Mouse (Mus musculus) skeletal muscle tissue, postnatal 0 days (tissue): ENCODE data around the gene Krtap4-16. TPM values are rescaled to one million over a fixed set of nuclear protein-coding genes. Genes with fewer than 3 reads are reported as not detected.

Experiments
- polyA plus RNA-seq: library from polyadenylated mRNA; unstranded; fragments of >200 nt; fragmentation: Nextera tagmentation; extraction: Ambion mirVana; gene quantifications from 2 replicates; pipeline ENCODE4 v1.2.1, GENCODE M21; 2015

The Krtap4-16 gene
- polyA plus RNA-seq: not detected in 2 replicates

DNA sequence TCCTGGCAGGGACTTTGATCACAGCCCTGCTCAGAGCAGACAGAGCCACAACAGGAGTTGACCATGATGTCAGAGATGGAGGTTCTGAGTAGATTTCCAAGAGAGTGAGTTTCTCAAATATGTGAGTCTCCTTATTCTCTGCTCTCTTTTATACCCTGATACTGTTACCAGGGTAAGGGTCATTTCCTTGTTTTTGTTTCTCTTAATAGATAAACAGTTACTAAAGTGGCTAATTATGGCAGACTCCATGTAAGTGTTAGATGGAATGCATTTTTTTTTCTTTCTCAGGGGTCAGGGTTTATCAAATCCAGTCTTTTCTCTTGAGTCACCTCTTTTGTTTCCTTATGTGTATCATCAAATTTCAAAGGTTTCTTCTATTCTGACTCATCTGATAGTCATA, at the start of gene Krtap4-16:
Krtap4-16 (minus strand) TSS at position 101 of the 400 bp plus-strand sequence.

DNA sequence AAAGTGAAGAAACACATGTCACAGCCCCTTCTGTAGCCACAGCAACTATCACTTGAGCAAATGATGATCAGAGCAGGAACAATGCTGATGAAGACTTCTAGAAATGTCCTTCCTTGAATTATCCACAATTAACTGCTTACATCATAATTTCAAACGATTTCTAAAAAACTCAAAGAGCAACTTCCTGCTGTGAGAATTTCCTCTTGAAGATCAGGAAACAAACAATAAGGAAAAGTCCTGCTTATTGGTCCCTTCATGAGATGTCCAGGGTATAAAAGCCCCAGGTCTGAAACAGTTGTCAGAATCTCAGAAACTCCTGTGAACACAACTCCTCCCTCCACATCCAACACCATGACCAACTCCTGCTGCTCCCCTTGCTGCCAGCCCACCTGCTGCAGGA, 27.5 kb upstream of the Krtap4-16 start, which contains the start of gene Gm11567:
Gm11567 (plus strand) TSS at position 301 of the 400 bp plus-strand sequence.

DNA sequence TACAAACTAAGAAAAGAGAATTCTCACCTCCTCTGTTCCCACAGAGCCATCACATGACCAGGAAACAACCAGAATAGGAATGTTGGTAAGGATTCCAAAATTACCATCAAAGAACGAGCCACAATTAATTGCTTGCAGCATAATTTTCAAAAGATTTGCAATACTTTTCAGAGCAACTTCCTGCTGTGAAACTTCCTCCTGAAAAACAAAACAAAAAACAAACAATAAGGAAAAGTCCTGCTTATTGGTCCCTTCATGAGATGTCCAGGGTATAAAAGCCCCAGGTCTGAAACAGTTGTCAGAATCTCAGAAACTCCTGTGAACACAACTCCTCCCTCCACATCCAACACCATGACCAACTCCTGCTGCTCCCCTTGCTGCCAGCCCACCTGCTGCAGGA, 21.7 kb upstream of the Krtap4-16 start, which contains the start of gene Krtap9-1:
Krtap9-1 (plus strand) TSS at position 301 of the 400 bp plus-strand sequence.

DNA sequence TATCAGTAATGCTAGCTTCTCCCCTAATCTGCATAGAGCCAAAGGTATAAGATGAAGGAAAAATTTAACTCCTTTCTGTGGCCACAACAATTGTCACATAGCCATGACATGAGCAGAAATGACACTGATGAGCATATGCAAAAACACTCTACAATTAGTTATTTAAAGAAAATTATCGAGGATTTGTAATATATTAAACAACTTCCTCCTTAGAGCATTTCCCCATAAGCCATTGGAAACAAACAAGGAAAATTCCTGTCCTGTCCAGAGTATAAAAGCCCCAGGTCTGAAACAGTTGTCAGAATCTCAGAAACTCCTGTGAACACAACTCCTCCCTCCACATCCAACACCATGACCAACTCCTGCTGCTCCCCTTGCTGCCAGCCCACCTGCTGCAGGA, 12.8 kb upstream of the Krtap4-16 start, which contains the start of gene Gm11559:
Gm11559 (plus strand) TSS at position 301 of the 400 bp plus-strand sequence.

DNA sequence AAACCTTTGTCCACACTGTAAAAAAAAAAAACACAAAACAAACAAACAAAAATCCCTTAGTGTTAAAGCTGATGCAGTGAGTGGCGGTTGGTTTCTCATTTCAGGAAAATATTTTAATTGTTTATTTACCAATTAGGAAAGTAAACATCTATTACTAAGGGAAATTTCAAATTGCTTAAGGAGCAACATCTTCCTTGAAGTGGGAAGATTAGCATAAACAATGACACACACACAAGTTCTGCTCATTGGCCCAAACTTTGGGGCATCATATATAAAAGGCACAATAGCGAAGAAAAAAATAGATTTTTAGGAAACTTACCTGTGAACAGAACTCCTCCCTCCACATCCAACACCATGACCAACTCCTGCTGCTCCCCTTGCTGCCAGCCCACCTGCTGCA, 6.2 kb upstream of the Krtap4-16 start, which contains the start of gene Gm11568:
Gm11568 (plus strand) TSS at position 301 of the 400 bp plus-strand sequence.

DNA sequence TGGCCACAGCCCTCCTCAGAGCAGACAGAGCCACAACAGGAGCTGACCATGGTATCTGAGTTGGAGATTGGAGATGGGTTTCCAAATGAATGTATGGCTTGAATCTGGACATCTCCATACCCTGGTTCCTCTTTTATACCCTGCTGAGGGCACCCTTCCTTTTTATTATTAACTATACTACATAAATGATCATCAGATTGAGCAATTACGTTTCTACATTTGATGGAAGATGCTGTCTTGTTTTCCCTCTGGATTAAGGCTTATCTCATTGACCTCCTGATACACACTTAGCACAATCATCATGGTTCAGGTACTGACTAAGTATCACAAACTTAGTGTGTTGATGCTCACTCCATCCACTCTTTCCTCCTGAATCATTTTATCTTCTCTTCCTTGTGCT, 13.4 kb downstream of the Krtap4-16 start, which contains the start of gene 2300003K06Rik:
2300003K06Rik (minus strand) TSS at position 101 of the 400 bp plus-strand sequence.

DNA sequence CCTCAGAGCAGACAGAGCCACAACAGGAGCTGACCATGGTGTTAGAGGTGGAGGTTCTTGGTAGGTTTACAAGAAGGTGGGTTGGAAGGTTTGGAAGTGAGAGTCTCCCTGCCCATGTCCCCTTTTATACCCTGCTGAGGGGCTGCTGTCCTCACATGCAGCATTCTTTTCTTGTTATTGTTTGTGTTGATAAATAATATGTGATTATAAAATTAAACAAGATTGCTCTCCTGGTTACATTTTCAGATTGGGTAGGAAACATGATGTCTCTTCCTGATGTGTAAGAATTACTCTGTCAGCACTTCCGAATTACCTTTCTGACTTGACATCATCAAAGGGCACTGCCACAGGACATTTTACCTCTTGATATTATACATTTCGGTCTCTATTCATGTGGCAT, 35.8 kb downstream of the Krtap4-16 start, which contains the start of gene Gm11564:
Gm11564 (minus strand) TSS at position 101 of the 400 bp plus-strand sequence.

GRCm38 (mm10) chr11:99809792-99810191, 41.6 kb downstream of the Krtap4-16 start, which contains the start of gene Krtap4-13:
TSS of gene Krtap4-13 (minus strand) at chr11:99809892.

DNA sequence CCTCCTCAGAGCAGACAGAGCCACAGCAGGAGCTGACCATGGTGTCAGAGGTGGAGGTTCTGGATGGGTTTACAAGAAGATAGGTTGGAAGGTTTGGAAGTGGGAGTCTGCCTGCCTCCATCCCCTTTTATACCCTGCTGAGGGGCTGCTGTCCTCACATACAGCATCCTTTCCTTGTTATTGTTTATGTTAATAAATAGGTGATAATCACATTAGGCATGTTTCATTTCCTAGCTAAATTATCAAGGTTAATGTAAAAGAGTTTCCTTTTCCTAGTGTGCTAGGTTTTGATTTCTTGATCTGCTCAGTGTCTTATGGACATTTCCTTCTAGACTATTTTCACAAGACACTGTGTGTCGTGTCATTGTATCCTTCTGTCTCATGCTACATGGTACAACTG, 47.1 kb downstream of the Krtap4-16 start, which contains the start of gene Gm11554:
Gm11554 (minus strand) TSS at position 101 of the 400 bp plus-strand sequence.

Other genes with a start within 250 kb of the Krtap4-16 start
- gene Gm11938, start 248.3 kb downstream of the Krtap4-16 start, polyA plus RNA-seq: not detected in 2 replicates
- not detected in 2 replicates for gene Gm11937, start 241.4 kb downstream of the Krtap4-16 start, polyA plus RNA-seq
- gene Krtap2-4, start 236.8 kb downstream of the Krtap4-16 start, polyA plus RNA-seq: not detected in 2 replicates
- not detected in 2 replicates for gene Gm11562, start 231.2 kb downstream of the Krtap4-16 start, polyA plus RNA-seq
- gene Krtap4-1, start 223.4 kb downstream of the Krtap4-16 start, polyA plus RNA-seq: not detected in 2 replicates
- gene Krtap4-2, start 216.5 kb downstream of the Krtap4-16 start, polyA plus RNA-seq: not detected in 2 replicates
- not detected in 2 replicates for gene Krtap4-7, start 207.5 kb downstream of the Krtap4-16 start, polyA plus RNA-seq
- gene Gm11555, start 201.4 kb downstream of the Krtap4-16 start, polyA plus RNA-seq: not detected in 2 replicates
- not detected in 2 replicates for gene Gm11563, start 192.6 kb downstream of the Krtap4-16 start, polyA plus RNA-seq
- not detected in 2 replicates for gene Krtap4-6, start 185.6 kb downstream of the Krtap4-16 start, polyA plus RNA-seq
- gene Gm14190, start 160.9 kb downstream of the Krtap4-16 start, polyA plus RNA-seq: not detected in 2 replicates
- not detected in 2 replicates for gene Gm14180, start 117.3 kb downstream of the Krtap4-16 start, polyA plus RNA-seq
- gene Gm11595, start 78.7 kb downstream of the Krtap4-16 start, polyA plus RNA-seq: not detected in 2 replicates
- gene Krtap4-8, start 70.9 kb downstream of the Krtap4-16 start, polyA plus RNA-seq: not detected in 2 replicates
- not detected in 2 replicates for gene Krtap4-9, start 66.4 kb downstream of the Krtap4-16 start, polyA plus RNA-seq
- not detected in 2 replicates for gene Gm11596, start 58.1 kb downstream of the Krtap4-16 start, polyA plus RNA-seq
- gene Gm11569, start 52.7 kb downstream of the Krtap4-16 start, polyA plus RNA-seq: not detected in 2 replicates
- gene Gm11554, start 47.2 kb downstream of the Krtap4-16 start, polyA plus RNA-seq: not detected in 2 replicates
- not detected in 2 replicates for gene Krtap4-13, start 41.7 kb downstream of the Krtap4-16 start, polyA plus RNA-seq
- gene Gm11564, start 35.9 kb downstream of the Krtap4-16 start, polyA plus RNA-seq: not detected in 2 replicates
- not detected in 2 replicates for gene 2300003K06Rik, start 13.5 kb downstream of the Krtap4-16 start, polyA plus RNA-seq
- gene Gm11568, start 6.3 kb upstream of the Krtap4-16 start, polyA plus RNA-seq: not detected in 2 replicates
- gene Gm11559, start 12.9 kb upstream of the Krtap4-16 start, polyA plus RNA-seq: not detected in 2 replicates
- not detected in 2 replicates for gene Krtap9-1, start 21.8 kb upstream of the Krtap4-16 start, polyA plus RNA-seq
- gene Gm11567, start 27.6 kb upstream of the Krtap4-16 start, polyA plus RNA-seq: not detected in 2 replicates
- gene Krtap31-1, start 56.3 kb upstream of the Krtap4-16 start, polyA plus RNA-seq: not detected in 2 replicates
- gene Gm11565, start 63.1 kb upstream of the Krtap4-16 start, polyA plus RNA-seq: not detected in 2 replicates
- gene Krtap31-2, start 84.7 kb upstream of the Krtap4-16 start, polyA plus RNA-seq: not detected in 2 replicates
- gene Krtap9-5, start 96.9 kb upstream of the Krtap4-16 start, polyA plus RNA-seq: not detected in 2 replicates
- gene Krtap29-1, start 127.4 kb upstream of the Krtap4-16 start, polyA plus RNA-seq: not detected in 2 replicates
- gene Krtap16-1, start 135.0 kb upstream of the Krtap4-16 start, polyA plus RNA-seq: not detected in 2 replicates
- gene Krtap17-1, start 142.4 kb upstream of the Krtap4-16 start, polyA plus RNA-seq: 0.35 TPM in 1 of 2 replicates, not detected in the other
- not detected in 2 replicates for gene Krt33a, start 164.6 kb upstream of the Krtap4-16 start, polyA plus RNA-seq
- gene Krt33b, start 178.3 kb upstream of the Krtap4-16 start, polyA plus RNA-seq: 1.1 and 1.4 TPM in 2 replicates
- gene Krt34, start 189.9 kb upstream of the Krtap4-16 start, polyA plus RNA-seq: not detected in 2 replicates
- gene Krt31, start 198.9 kb upstream of the Krtap4-16 start, polyA plus RNA-seq: 0.22 and 0.33 TPM in 2 replicates
- gene Krt32, start 236.6 kb upstream of the Krtap4-16 start, polyA plus RNA-seq: not detected in 2 replicates
- gene Krt35, start 244.6 kb upstream of the Krtap4-16 start, polyA plus RNA-seq: 0.07 TPM in 1 of 2 replicates, not detected in the other